Mouse (Mus musculus) liver, embryonic 11.5 days (tissue): ENCODE results near the gene Olfr958. TPM values are rescaled to one million over a fixed set of nuclear protein-coding genes. Genes with fewer than 3 reads are reported as not detected.

ENCODE experiments used
- ATAC-seq: fragments of 200-750 bp; cut with Nextera tagmentation; replicated peaks from 2 replicates; pipeline ENCODE4 v1.8.0; 2017; ENCODE audit warnings: moderate number of reproducible peaks, mild to moderate bottlenecking, moderate TSS enrichment, moderate library complexity; ENCODE audit not compliant: low FRiP score
- DNase-seq: peaks from one replicate; pipeline ENCODE4 v3.0.0-alpha.2; 2017; ENCODE audit warnings: low spot score
- H3K27ac ChIP-seq: fragments of 300-500 bp; sonication (generic); 2 replicates; pipeline ENCODE4 v1.5.1; 2014; ENCODE audit warnings: mild to moderate bottlenecking, low read depth, low read length, control low read depth
- H3K27me3 ChIP-seq: fragments of 300-500 bp; sonication (generic); replicated peaks from 2 replicates; pipeline ENCODE4 v1.6.1; 2014; ENCODE audit warnings: low read length, mixed read lengths; ENCODE audit not compliant: control insufficient read depth, insufficient read depth
- H3K36me3 ChIP-seq: fragments of 300-500 bp; sonication (generic); 2 replicates; pipeline ENCODE4 v1.6.1; 2014; ENCODE audit warnings: mild to moderate bottlenecking, low read length, moderate library complexity, mixed read lengths; ENCODE audit not compliant: control insufficient read depth, insufficient read depth
- H3K4me1 ChIP-seq: fragments of 300-500 bp; sonication (generic); replicated peaks from 2 replicates; pipeline ENCODE4 v1.6.1; 2014; ENCODE audit warnings: low read length, mixed read lengths; ENCODE audit not compliant: control insufficient read depth, insufficient read depth
- H3K4me2 ChIP-seq: fragments of 300-500 bp; sonication (generic); 2 replicates; pipeline ENCODE4 v1.6.1; 2014; ENCODE audit warnings: mild to moderate bottlenecking, control low read depth, moderate library complexity
- H3K4me3 ChIP-seq: fragments of 300-500 bp; sonication (generic); 2 replicates; pipeline ENCODE4 v1.5.1; 2014; ENCODE audit warnings: low read depth, low read length, control low read depth
- H3K9ac ChIP-seq: fragments of 300-500 bp; sonication (generic); 2 replicates; pipeline ENCODE4 v1.6.1; 2014; ENCODE audit warnings: low read depth, low read length, control low read depth
- H3K9me3 ChIP-seq: fragments of 300-500 bp; sonication (generic); 2 replicates; pipeline ENCODE4 v1.6.1; 2016; ENCODE audit warnings: low read length, inconsistent platforms, mixed read lengths; ENCODE audit not compliant: control insufficient read depth
- WGBS: fragments of 180-500 bp; shearing (Covaris S2); extraction: QIAGEN DNeasy Blood & Tissue Kit; methylation state at CpG from one replicate; pipeline ENCODE4 v1.1.7; 2014; 5-methylcytosine and 5-hydroxymethylcytosine counted together
- polyA plus RNA-seq: library from polyadenylated mRNA; unstranded; fragments of >200 nt; fragmentation: Nextera tagmentation; extraction: Ambion mirVana; gene quantifications from 2 replicates; pipeline ENCODE4 v1.2.1, GENCODE M21; 2014

Gene Olfr958
- polyA plus RNA-seq, result not detected in 2 replicates

- Histone ChIP-seq H3K4me1 (no peaks in the 10 kb centered on the region), H3K9ac (no peak within 1 kb of the TSS), H3K27me3 (no peaks in the 10 kb centered on the region), H3K4me2 (no peak within 1 kb of the TSS), H3K4me3 (no peak within 1 kb of the TSS), H3K9me3 (no peaks in the 10 kb centered on the region), H3K36me3 (no peaks in the 10 kb centered on the region), H3K27ac (no peak within 1 kb of the TSS)
- WGBS, result 72% methylated on average over 2 of the region's 2 CpGs
- ATAC-seq, result no peak
- DNase-seq, result no peak
These were observed at the start of gene Olfr958 for GRCm38 (mm10) chr9:39553946-39554345. Gene Olfr958 (minus strand): TSS chr9:39554054.

GRCm38 (mm10) chr9:39603333-39603845 lies 49.5 kb upstream of the Olfr958 start:
- ATAC-seq (no peak), DNase-seq (no peak)
- no peak overlapping the region for H3K9ac ChIP-seq
- peak overlapping the region; percentile 60 for H3K4me2 ChIP-seq
- H3K4me3 ChIP-seq, result peak overlapping the region; percentile 32
- H3K36me3 ChIP-seq, result no peaks in the 10 kb centered on the region
- no peaks in the 10 kb centered on the region for H3K4me1 ChIP-seq
- H3K27me3 ChIP-seq, result peaks cover 3% of the 10 kb centered on the region; the same call in 1 of the 2 replicates
- H3K9me3 ChIP-seq, result no peaks in the 10 kb centered on the region
- no peak overlapping the region for H3K27ac ChIP-seq
- 3% methylated on average over 9 of the region's 9 CpGs for WGBS

DNA sequence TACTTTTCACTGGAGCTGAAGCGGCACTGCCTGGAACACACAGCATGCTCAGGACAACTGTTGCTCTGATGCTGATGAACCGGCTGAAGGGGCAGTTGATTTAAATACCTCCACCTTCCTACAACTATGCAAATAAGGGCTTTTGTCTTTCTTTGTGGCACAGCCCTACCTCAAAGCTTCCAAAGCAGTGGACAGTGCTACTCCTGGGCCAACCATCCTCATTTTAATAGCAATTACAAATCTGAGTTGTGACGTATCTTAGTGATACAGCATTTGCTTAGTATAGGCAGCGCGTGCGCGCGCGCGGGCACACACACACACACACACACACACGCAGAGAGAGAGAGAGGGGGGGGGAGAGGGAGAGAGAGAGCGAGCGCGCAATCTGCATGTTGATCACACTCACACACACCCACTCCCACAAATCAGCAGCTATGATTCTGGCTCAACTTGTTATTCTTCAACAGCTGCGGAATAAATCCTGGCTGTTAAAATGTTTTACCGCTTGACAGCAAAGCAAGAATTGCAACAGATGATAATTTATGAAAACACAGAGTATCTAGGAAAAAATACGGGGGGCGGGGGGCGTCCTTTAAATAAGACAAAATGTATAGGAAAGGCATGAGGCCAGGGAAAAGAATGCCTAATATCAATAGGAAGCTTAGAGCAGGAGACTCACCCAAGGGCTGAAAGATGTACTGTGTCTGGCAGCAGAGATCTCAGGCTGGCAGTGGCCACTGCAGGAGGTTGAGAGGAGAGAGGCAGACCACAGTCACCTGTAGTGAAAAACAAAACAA lies 48.9 kb upstream of the Olfr958 start:
- H3K36me3 ChIP-seq, result no peaks in the 10 kb centered on the region
- H3K27ac ChIP-seq, result no peak overlapping the region
- H3K27me3 ChIP-seq, result peaks cover 3% of the 10 kb centered on the region; the same call in 1 of the 2 replicates
- DNase-seq (peak; percentile 31), ATAC-seq (no peak; the same call in 1 of the 2 replicates)
- peak overlapping the region; percentile 32 for H3K4me3 ChIP-seq
- H3K9me3 ChIP-seq, result no peaks in the 10 kb centered on the region
- H3K4me1 ChIP-seq, result no peaks in the 10 kb centered on the region
- H3K9ac ChIP-seq, result no peak overlapping the region
- H3K4me2 ChIP-seq, result peak overlapping the region; percentile 60
- WGBS, result 2% methylated on average over 19 of the region's 19 CpGs

GRCm38 (mm10) chr9:39577050-39577449 lies 23.2 kb upstream of the Olfr958 start:
- Histone ChIP-seq H3K9me3 (no peaks in the 10 kb centered on the region), H3K36me3 (no peaks in the 10 kb centered on the region), H3K4me1 (no peaks in the 10 kb centered on the region), H3K4me2 (no peak overlapping the region), H3K4me3 (no peak overlapping the region), H3K27ac (no peak overlapping the region), H3K9ac (no peak overlapping the region), H3K27me3 (no peaks in the 10 kb centered on the region)
- WGBS, result 77% methylated on average over 5 of the region's 5 CpGs
- no peak for DNase-seq
- ATAC-seq, result no peak

DNA sequence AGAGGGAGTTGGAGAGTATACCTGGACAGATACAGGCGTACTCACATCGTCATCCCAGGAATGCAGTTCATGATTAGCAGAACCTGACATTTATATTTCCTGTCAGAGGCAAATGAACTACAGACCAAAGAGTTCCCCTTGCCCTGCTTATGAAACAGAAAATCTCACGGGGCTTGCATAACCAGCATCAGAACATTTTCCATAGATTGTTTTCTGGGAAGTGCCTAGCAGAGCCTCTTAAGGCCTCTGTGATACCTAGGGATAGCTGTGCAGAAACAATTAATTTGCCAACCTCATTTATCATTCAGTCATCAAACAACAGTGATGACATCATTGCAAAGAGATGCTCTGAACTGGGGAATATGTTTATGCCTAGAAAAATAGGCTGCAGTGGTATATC lies 21.6 kb upstream of the Olfr958 start, which contains the start of gene Olfr959:
Olfr959 (minus strand) TSS at position 101 of the 400 bp plus-strand sequence.
- Histone ChIP-seq H3K4me3 (no peak within 1 kb of the TSS), H3K36me3 (no peaks in the 10 kb centered on the region), H3K9ac (no peak within 1 kb of the TSS), H3K4me1 (no peaks in the 10 kb centered on the region), H3K4me2 (no peak within 1 kb of the TSS), H3K27me3 (no peaks in the 10 kb centered on the region), H3K27ac (no peak within 1 kb of the TSS), H3K9me3 (no peaks in the 10 kb centered on the region)
- DNase-seq (no peak), ATAC-seq (no peak)
- 76% methylated on average over 3 of the region's 3 CpGs for WGBS

GRCm38 (mm10) chr9:39558349-39558647 lies 4.4 kb upstream of the Olfr958 start:
- H3K9me3 ChIP-seq, result no peaks in the 10 kb centered on the region
- no peak overlapping the region for H3K9ac ChIP-seq
- H3K4me1 ChIP-seq, result no peaks in the 10 kb centered on the region
- H3K27me3 ChIP-seq, result no peaks in the 10 kb centered on the region
- DNase-seq, result no peak
- no peak overlapping the region for H3K4me2 ChIP-seq
- no peaks in the 10 kb centered on the region for H3K36me3 ChIP-seq
- H3K27ac ChIP-seq, result no peak overlapping the region
- no peak overlapping the region for H3K4me3 ChIP-seq
- no peak for ATAC-seq

GRCm38 (mm10) chr9:39557529-39558348 lies 3.9 kb upstream of the Olfr958 start:
- H3K9ac ChIP-seq, result no peak overlapping the region
- WGBS, result 58% methylated on average over 3 of the region's 3 CpGs
- no peak overlapping the region for H3K27ac ChIP-seq
- no peaks in the 10 kb centered on the region for H3K4me1 ChIP-seq
- ATAC-seq, result no peak
- no peak overlapping the region for H3K4me3 ChIP-seq
- H3K27me3 ChIP-seq, result no peaks in the 10 kb centered on the region
- no peaks in the 10 kb centered on the region for H3K36me3 ChIP-seq
- DNase-seq, result no peak
- no peak overlapping the region for H3K4me2 ChIP-seq
- H3K9me3 ChIP-seq, result no peaks in the 10 kb centered on the region

DNA sequence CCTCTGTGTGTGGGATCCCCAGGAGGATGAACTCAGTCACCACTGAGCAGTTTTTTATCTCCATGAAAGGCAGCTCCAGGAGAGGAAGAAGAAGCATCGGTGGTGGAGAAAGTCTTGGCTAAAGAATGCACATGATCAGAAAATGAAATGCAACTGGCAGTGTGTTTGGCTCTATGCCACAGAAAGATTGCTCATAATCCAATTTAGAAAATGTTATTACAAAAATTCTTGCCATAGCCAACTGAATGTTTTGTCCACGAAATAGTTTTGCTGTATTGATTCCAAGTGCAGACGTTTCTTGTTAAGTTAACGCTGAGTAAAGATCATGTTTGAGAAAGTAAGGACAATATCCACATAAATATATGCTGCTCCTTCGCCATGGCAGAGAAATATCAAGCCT lies 3.0 kb downstream of the Olfr958 start:
- DNase-seq, result no peak
- 78% methylated on average over 5 of the region's 5 CpGs for WGBS
- Histone ChIP-seq H3K4me3 (no peak overlapping the region), H3K27ac (no peak overlapping the region), H3K36me3 (no peaks in the 10 kb centered on the region), H3K4me2 (no peak overlapping the region), H3K9me3 (no peaks in the 10 kb centered on the region), H3K27me3 (no peaks in the 10 kb centered on the region), H3K9ac (no peak overlapping the region), H3K4me1 (no peaks in the 10 kb centered on the region)
- ATAC-seq, result no peak
